Mouse (Mus musculus) induced T-regulatory cell, adult 2 months (primary cell): Measurements from ENCODE around the gene Gm21874.
"Not testable (repeated sequence)": the region's sequence is repeated elsewhere in the genome, so short reads cannot be mapped to it uniquely, and the experiment has no call there.

Source experiments
- DNase-seq: peaks from one replicate; pipeline ENCODE4 v3.0.0-alpha.2; 2012; ENCODE audit warnings: low read depth

Gene Gm21874

GRCm38 (mm10) chrY:9416048-9416447 lies at the start of gene Gm21874:
Gm21874 (minus strand) TSS chrY:9416148.
- not testable (repeated sequence) for DNase-seq
